Mouse (Mus musculus): ENCODE data around the gene Disc1.

DNA sequence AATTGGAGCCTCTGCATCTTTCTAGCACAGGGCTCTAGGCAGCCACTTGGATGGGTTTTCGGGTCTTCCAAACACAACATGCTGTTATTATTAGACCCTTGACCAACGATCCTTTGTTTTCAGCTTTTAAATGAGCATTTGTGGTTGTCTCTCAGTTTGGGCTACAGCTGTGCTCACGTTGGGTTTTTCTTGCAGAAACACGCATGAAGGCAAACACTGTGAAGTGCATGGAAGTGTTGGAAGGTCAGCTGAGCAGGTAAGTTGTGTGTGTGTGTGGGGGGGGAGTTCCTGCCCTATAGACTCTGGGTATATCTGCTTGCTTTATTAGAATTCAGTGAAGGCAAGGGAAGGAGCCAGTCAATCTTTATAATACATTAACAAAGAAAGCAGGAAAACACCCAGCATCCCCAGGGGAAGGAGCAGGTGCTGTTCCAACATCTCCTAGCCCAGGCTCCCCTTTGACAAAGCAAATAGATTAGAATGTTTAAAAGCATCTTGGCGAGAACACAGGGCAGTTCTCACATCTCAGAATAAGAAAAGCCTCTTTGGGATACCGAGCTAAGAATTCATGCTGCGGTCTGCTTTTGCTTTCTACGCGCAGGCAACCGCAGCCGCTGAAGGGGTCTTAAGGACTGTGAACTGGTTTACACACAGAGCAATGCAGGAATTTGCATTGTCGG lies 164.0 kb downstream of the Disc1 start:
- no peak for TF ChIP-seq MAX (IDR thresholded peaks at IDR 0.05; ENCODE audit: low read length)
- no peak for TF ChIP-seq JUN (IDR thresholded peaks at IDR 0.05; ENCODE audit: insufficient read depth, low read depth, low read length)
- no peak for TF ChIP-seq USF2 (conservative IDR thresholded peaks at IDR 0.05; ENCODE audit: low read depth, low read length)
